Mouse (Mus musculus) CH12.LX (cell line): ENCODE results near the gene Nucb1.

Experiments
- CTCF ChIP-seq, 2 experiments: IDR thresholded peaks in 1 of 2; conservative IDR thresholded peaks in 1 of 2; 2 replicates each; pipeline ENCODE4 v1.5.1; 2011 to 2012; ENCODE audit warnings: low read depth in 2 of 2, low read length in 2 of 2, improper control_type of control experiment in 1 of 2, inconsistent platforms in 1 of 2, mild to moderate bottlenecking in 1 of 2, moderate library complexity in 1 of 2
- MAZ ChIP-seq: IDR thresholded peaks from 2 replicates; pipeline ENCODE4 v1.6.1; 2012; ENCODE audit warnings: low read depth, mild to moderate bottlenecking, inconsistent platforms, low read length, improper control_type of control experiment, moderate library complexity
- NRF1 ChIP-seq: IDR thresholded peaks from 2 replicates; pipeline ENCODE4 v1.6.1; 2014; ENCODE audit warnings: low read depth, mild to moderate bottlenecking, inconsistent platforms, low read length, improper control_type of control experiment, moderate library complexity
- USF2 ChIP-seq: conservative IDR thresholded peaks from 2 replicates; pipeline ENCODE4 v1.6.1; 2011; ENCODE audit warnings: low read depth, low read length, improper control_type of control experiment

GRCm38 (mm10) chr7:45540213-45540612, 30.0 kb upstream of the Nucb1 start:
- TF ChIP-seq CTCF (conservative IDR thresholded peaks at IDR 0.05 in 1 of 2, IDR thresholded peaks at IDR 0.05 in 1 of 2; ENCODE audit: low read depth in 2 of 2, low read length in 2 of 2) (no peak), MAZ (no peak), NRF1 (no peak), USF2 (no peak)
